Mouse (Mus musculus): Measurements from ENCODE around the gene Tbata. TPM values are rescaled to one million over a fixed set of nuclear protein-coding genes. Genes with fewer than 3 reads are reported as not detected.

Gene Tbata
- polyA plus RNA-seq (2012; rRNA removed): 0.23 and 1.4 TPM in 2 replicates

GRCm38 (mm10) chr10:61171654-61172053 is at the start of gene Tbata:
Tbata (plus strand) TSS chr10:61171954.
- no peak for DNase-seq (ENCODE audit: low read depth)
- TF ChIP-seq POLR2A (IDR thresholded peaks at IDR 0.05; ENCODE audit: borderline replicate concordance, extremely low read depth, insufficient read depth, insufficient read length, poor library complexity, severe bottlenecking) (no peak), CTCF (IDR thresholded peaks at IDR 0.05; ENCODE audit: borderline replicate concordance, extremely low read depth, insufficient read depth, insufficient read length) (no peak)

GRCm38 (mm10) chr10:61123276-61123913 is 48.4 kb upstream of the Tbata start:
- DNase-seq (ENCODE audit: low read depth): no peak
- TF ChIP-seq CTCF (IDR thresholded peaks at IDR 0.05; ENCODE audit: borderline replicate concordance, extremely low read depth, insufficient read depth, insufficient read length) (no peak), POLR2A (IDR thresholded peaks at IDR 0.05; ENCODE audit: borderline replicate concordance, extremely low read depth, insufficient read depth, insufficient read length, poor library complexity, severe bottlenecking) (no peak)

- DNase-seq (ENCODE audit: low read depth): no peak
- TF ChIP-seq POLR2A (IDR thresholded peaks at IDR 0.05; ENCODE audit: borderline replicate concordance, extremely low read depth, insufficient read depth, insufficient read length, poor library complexity, severe bottlenecking) (no peak), CTCF (IDR thresholded peaks at IDR 0.05; ENCODE audit: borderline replicate concordance, extremely low read depth, insufficient read depth, insufficient read length) (no peak)
These were observed 47.3 kb upstream of the Tbata start for GRCm38 (mm10) chr10:61124462-61124861.

- DNase-seq (ENCODE audit: low read depth): no peak
- no peak for TF ChIP-seq CTCF (IDR thresholded peaks at IDR 0.05; ENCODE audit: borderline replicate concordance, extremely low read depth, insufficient read depth, insufficient read length)
- TF ChIP-seq POLR2A (IDR thresholded peaks at IDR 0.05; ENCODE audit: borderline replicate concordance, extremely low read depth, insufficient read depth, insufficient read length, poor library complexity, severe bottlenecking): no peak
These were observed 42.9 kb upstream of the Tbata start for GRCm38 (mm10) chr10:61128701-61129365.

DNA sequence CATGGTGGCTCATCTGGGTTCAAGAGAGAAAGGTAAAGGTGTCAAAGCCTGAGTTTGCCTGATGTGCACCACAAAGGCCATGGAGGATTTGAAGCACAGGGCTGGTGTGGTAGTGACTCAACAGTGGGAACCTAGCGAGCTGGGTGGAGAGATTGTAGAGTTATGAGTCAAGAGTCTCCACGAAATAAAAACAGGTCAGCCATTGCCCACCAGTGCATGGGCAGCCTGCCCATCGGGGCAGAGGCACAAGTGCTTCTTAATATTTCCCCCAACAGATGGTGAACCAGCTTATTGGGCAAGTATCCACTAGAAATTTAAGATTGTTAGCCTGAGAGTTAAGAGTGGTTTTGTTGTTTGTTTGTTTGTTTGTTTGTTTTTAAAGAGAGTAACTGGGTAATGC is 40.8 kb upstream of the Tbata start:
- no peak for DNase-seq (ENCODE audit: low read depth)
- TF ChIP-seq POLR2A (IDR thresholded peaks at IDR 0.05; ENCODE audit: borderline replicate concordance, extremely low read depth, insufficient read depth, insufficient read length, poor library complexity, severe bottlenecking) (no peak), CTCF (IDR thresholded peaks at IDR 0.05; ENCODE audit: borderline replicate concordance, extremely low read depth, insufficient read depth, insufficient read length) (no peak)

DNA sequence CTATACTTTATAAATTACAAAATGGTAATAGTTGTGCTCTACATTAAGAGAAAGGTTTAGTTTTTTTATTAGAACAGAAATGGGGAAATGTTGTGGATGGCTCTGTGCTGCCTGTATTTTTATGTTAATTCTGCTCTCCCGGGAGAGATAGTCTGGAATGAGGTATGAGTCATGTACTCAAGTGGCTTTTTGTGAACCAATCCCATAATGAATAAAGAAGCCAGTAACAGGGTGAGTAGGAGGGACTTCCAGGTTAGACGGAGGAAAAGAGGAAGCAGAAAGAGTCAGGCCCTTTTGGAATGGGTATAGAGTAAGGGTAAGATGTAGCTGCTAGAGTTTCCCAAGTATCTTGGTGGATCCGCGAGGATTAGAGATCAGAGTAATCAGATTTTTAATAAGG is 37.7 kb upstream of the Tbata start:
- TF ChIP-seq POLR2A (IDR thresholded peaks at IDR 0.05; ENCODE audit: borderline replicate concordance, extremely low read depth, insufficient read depth, insufficient read length, poor library complexity, severe bottlenecking): no peak
- TF ChIP-seq CTCF (IDR thresholded peaks at IDR 0.05; ENCODE audit: borderline replicate concordance, extremely low read depth, insufficient read depth, insufficient read length): no peak

DNA sequence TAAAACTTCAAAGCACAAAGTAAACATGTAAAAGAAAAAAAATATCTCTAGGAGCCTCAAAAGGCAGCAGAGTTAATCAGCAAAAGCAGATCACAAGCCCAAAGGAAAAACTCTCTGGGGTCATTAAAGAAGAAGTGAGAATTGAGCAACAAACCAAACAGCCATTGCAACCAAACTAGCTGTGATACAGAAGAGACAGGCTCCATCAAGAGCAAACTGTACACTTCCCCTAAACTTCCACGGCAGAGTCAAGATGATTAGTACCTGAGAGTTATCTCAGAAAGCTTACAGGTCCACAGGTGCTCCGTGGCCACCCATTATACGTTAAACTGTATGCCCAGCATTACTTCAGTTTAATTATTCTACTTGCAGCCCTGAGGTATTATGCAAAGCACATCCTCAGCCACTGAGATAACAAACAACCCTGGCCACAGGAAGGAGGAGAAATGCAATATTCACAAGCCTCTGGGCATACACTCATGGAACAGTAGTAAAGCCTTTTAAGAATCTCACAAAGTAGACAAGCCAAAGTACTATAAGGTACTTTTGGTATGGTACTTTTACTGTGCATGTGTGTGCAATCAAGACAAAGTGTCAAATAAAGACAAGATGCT is 36.4 kb upstream of the Tbata start:
- DNase-seq (ENCODE audit: low read depth): no peak
- no peak for TF ChIP-seq CTCF (IDR thresholded peaks at IDR 0.05; ENCODE audit: borderline replicate concordance, extremely low read depth, insufficient read depth, insufficient read length)
- no peak for TF ChIP-seq POLR2A (IDR thresholded peaks at IDR 0.05; ENCODE audit: borderline replicate concordance, extremely low read depth, insufficient read depth, insufficient read length, poor library complexity, severe bottlenecking)

More for the DNA sequence above, 37.7 kb upstream of the Tbata start:
- DNase-seq (ENCODE audit: low read depth): no peak

GRCm38 (mm10) chr10:61137567-61137966 is 34.2 kb upstream of the Tbata start:
- TF ChIP-seq POLR2A (IDR thresholded peaks at IDR 0.05; ENCODE audit: borderline replicate concordance, extremely low read depth, insufficient read depth, insufficient read length, poor library complexity, severe bottlenecking): no peak
- TF ChIP-seq CTCF (IDR thresholded peaks at IDR 0.05; ENCODE audit: borderline replicate concordance, extremely low read depth, insufficient read depth, insufficient read length): no peak
- DNase-seq (ENCODE audit: low read depth): no peak

DNA sequence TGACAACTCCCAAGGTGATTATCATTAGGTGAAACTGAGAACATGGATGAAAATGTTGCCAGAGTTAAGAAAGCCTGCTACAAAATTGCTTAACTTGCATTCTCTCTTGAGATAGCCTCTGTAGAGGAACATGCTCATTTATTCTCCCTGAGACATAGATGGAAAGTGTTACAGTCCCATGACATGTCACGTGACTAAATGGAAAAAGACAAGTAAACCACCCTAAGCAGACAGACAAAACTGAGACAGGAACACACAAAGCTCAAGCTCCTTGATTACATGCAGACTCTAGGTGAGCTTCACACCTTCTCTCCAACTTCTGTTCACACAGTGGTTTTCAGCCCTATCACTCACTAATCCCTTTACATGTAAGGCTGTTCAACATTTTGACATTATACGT is 28.4 kb upstream of the Tbata start:
- DNase-seq (ENCODE audit: low read depth): no peak
- TF ChIP-seq CTCF (IDR thresholded peaks at IDR 0.05; ENCODE audit: borderline replicate concordance, extremely low read depth, insufficient read depth, insufficient read length): no peak
- TF ChIP-seq POLR2A (IDR thresholded peaks at IDR 0.05; ENCODE audit: borderline replicate concordance, extremely low read depth, insufficient read depth, insufficient read length, poor library complexity, severe bottlenecking): no peak

DNA sequence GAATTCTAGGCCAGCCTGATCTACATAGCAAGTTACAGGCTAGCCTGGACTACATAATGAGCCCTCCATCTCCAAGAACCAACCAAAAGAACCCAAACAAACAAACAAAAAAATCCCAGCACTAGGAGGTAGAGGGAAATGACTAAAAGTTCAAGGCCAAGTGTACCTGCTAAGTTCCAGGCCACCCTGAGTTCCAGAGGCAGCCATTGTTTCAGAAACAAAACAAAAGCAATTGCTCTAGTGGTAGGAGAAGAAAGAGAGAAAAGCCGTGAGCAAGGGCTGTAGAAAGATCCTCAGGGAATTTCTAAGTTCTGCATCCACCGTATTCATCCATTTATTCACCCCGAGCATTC is 26.0 kb upstream of the Tbata start:
- DNase-seq (ENCODE audit: low read depth): no peak

DNA sequence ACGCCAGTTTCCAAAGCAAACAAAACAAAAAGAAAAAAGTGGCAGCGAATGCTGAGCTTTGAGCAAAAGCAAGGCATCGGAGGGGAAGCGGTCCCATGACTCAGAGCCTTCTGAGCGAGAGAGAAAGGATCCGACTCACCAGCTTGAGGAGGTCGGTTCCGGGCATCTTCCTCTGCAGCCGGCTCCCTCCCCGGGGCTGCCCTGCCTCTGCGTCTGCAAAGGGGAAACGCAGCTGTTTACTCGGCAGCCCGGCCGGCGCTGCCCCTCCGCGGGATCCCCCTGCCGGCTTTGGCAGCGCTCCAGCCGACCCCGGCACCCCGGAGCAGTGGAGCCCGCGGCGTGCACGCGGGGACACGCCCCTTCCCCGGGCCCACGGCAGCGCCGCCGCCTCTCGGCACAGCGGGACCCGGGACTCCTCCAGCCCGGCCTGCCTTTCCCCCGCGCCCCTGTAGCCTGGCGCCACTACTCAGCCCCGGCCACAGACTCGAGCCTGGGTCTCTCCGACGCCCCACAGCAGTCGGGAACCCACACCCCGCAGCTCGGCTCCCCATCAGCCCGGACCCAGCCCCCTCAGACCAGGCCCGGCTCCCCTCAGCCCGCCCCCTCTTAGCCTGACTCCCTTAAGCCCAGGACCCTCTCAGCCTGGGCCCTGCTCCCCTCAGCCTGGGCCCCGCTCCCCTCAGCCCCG is 25.5 kb upstream of the Tbata start:
- peak; percentile 80 for DNase-seq (ENCODE audit: low read depth)
- TF ChIP-seq CTCF (IDR thresholded peaks at IDR 0.05; ENCODE audit: borderline replicate concordance, extremely low read depth, insufficient read depth, insufficient read length) (no peak), POLR2A (IDR thresholded peaks at IDR 0.05; ENCODE audit: borderline replicate concordance, extremely low read depth, insufficient read depth, insufficient read length, poor library complexity, severe bottlenecking) (0 out of 2 replicates have a peak, but pooled peaks have one; percentile 27)

More for the DNA sequence above, 26.0 kb upstream of the Tbata start:
- TF ChIP-seq POLR2A (IDR thresholded peaks at IDR 0.05; ENCODE audit: borderline replicate concordance, extremely low read depth, insufficient read depth, insufficient read length, poor library complexity, severe bottlenecking): no peak
- TF ChIP-seq CTCF (IDR thresholded peaks at IDR 0.05; ENCODE audit: borderline replicate concordance, extremely low read depth, insufficient read depth, insufficient read length): no peak

Measured in brain, embryonic 14.5 days (tissue).